Mouse (Mus musculus): ENCODE data around the gene Arvcf.

DNA sequence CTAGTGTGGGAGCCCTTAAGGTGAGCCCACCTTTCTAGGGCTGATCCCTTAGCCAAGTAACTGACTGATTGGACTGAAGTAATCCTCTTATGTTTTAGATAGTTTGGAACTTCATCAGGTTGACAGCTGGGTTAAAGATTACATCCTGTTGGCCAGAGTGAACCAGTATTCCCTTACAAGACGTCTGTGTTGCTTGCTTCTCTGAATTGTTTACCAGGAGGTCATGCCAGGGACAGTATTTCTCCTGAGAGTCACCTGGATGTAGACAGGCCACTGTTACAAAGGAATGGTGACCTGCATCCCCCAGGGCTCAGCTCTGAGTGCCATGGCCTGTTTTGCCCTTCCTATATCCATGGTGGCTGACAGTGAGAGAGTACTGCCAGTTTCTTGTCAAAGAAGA is 30.5 kb downstream of the Arvcf start:
- TF ChIP-seq CTCF (IDR thresholded peaks at IDR 0.05; ENCODE audit: control insufficient read depth, insufficient read depth, insufficient read length): no peak
- TF ChIP-seq CEBPB (IDR thresholded peaks at IDR 0.05; ENCODE audit: low read depth): no peak
- TF ChIP-seq USF1 (IDR thresholded peaks at IDR 0.05; ENCODE audit: low read depth): no peak
- no peak for TF ChIP-seq MAX (IDR thresholded peaks at IDR 0.05)

Measured in C2C12 (cell line).